Mouse (Mus musculus) thymus, postnatal 14 days (tissue): ENCODE measurements around the gene Trim40.

Experiments
- DNase-seq: peaks from one replicate; pipeline ENCODE4 v3.0.0; 2021

Gene Trim40

GRCm38 (mm10) chr17:36836874-36837647 lies 52.9 kb downstream of the Trim40 start, which contains the start of gene Trim26:
Gene Trim26, plus strand, starts transcription at chr17:36837134.
- peak; percentile 95 for DNase-seq

DNA sequence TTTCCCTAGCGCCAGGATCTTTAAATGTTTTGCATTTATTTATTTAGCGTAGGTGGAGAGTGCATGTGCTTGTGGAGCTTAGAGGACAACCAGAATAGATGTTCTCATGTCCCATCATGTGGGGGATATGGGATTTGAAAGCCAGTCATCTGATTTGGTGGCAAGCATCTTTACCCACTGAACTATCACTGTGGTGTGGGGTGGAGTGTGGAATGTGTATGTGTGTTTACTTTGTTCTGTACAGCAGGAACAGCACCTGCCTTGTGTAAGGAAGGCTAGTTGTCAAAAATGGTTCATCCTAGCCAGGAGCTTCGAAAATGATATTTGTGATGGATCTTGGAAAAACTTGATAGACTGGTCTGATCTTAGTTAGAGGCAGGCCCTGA lies 53.5 kb downstream of the Trim40 start:
- no peak for DNase-seq

DNA sequence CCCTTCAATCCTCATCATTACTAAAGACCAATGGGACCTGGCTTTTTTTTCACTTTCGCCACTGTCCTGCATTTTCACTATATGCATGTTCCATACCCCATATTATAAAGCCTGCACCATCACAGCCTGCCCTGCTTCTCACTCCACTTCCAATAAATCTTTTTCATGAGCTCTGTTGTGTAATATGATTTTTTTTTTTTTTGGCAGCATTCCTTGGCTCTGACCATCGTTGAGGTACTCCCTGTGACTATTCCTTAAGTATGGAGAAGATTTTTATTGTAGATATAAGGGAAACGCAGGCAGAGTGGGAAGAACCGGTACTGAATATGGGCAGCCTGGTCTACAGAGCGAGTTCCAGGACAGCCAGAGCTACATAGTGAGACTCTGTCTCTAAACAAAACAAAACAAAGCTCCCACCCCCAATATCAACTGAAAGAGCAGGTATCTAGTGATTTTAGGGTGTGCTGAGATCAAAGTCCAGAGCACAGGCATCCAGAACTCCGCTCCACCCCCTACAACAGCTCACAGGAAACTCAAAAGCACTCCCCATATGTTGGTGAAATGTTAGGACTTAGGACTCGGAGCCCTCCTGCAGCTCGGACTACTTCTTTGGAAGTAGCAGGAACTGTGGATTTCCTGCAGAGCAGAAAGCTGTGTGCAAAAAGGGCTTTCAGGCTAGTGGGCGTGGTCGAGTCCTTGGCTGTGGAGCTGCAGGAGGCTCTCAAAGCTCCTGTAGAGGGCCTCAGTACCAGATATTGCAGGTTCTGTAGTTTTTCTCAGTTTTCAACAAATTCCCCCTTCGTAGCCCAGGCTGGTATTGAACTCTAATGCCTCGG lies 54.1 kb downstream of the Trim40 start:
- peak; percentile 74 for DNase-seq

DNA sequence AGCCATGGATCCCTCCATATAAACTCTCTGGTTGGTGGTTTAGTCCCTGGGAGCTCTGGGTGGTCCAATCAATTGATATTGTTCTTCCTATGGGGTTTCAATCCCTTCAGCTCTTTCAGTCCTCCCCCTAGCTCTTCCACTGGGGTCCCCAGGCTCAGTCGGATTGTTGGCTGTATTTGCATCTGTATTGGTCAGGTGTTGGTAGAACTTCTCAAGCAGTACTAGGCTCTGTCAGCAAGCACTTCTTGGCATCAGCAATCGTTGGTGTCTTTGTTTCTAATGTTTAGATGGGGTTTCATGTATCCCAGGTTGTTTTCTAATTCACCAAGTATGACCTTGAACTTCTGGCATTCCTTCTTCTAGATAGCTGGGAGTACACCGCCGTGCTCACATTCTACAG lies 57.2 kb downstream of the Trim40 start:
- no peak for DNase-seq
